Mouse (Mus musculus) cortical plate, adult 2 months (tissue): ENCODE measurements around the gene Cnot10.

Experiments used
- CTCF ChIP-seq: fragments of 200-500 bp; IDR thresholded peaks from 2 replicates; pipeline ENCODE4 v1.5.1; 2011; ENCODE audit warnings: mild to moderate bottlenecking, control low read depth, low read length; ENCODE audit not compliant: insufficient read depth; ENCODE audit errors: extremely low read depth
- POLR2A ChIP-seq: fragments of 200-500 bp; IDR thresholded peaks from 2 replicates; pipeline ENCODE4 v1.6.1; 2011; ENCODE audit warnings: mild to moderate bottlenecking, low read length, control low read depth; ENCODE audit not compliant: insufficient read depth; ENCODE audit errors: extremely low read depth

- no peak for TF ChIP-seq POLR2A
- TF ChIP-seq CTCF = no peak
These were observed 85.5 kb downstream of the Cnot10 start for GRCm38 (mm10) chr9:114554355-114554979.
